Mouse (Mus musculus): ENCODE data around the gene 1190002N15Rik. TPM values are rescaled to one million over a fixed set of nuclear protein-coding genes. Genes with fewer than 3 reads are reported as not detected.

Gene 1190002N15Rik
- 10 to 100 TPM; 24.4 to 25.9 TPM for total RNA-seq (2021)
- long read RNA-seq, experiment 1, partial matches to known transcripts, result 0 of 2 reads
- long read RNA-seq, experiment 1, other reads (novel, unspliced or antisense), result 0 of 2 reads
- long read RNA-seq, experiment 2, transcript 1190002N15Rik-201 (3 exons, 3,950 nt), result major isoform, 15 of 16 reads
- long read RNA-seq, experiment 2, partial matches to known transcripts, result 0 of 16 reads
- long read RNA-seq, experiment 2, other reads (novel, unspliced or antisense), result 1 of 16 reads

DNA sequence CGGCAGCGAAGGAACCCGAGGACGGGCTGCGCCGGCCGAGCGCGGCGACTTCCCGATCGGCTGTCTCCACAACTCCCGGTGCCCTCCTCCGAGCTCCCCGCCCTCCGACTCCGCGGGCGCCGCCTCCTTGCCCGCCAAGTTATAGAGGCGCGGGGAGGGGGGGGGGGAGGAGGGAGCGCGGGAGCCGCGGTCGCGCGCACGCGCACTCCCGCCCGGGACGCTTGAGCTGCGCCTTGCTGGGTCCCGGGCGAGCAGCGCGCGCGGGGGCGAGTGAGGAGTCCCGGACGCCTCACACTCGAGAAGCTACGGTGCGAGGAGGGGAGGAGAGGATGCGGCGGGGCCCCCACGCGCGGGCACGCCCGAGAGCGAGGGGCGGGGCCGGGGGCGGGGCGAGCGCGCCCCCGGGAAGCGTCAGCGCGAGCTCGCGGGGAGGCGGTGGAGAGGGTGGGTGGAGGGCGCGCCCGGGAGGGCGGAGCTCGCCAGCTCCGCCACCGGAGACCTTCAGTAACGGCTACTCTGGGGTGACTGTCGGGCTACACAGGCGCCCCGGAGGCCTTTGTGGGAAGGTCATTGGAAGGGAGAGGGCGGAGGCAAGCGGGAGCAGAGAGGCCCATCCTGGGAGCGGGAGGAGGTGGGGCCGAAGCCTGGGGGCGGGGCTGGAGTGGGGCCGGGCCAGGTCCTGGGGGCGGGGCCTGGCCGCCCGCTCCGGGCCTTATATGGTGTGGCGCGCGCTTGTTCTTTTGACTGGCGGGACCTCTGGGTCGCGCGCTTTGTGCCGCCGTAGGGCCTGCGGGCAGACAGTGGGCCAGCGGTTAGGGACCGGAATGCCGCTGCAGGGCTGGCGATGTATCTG is at the start of gene 1190002N15Rik:
Gene 1190002N15Rik (minus strand): TSS at position 112 of the 853 bp plus-strand sequence.
- DNase-seq (ENCODE audit: low spot score in 2 of 2), result peak; percentile 87 to 90

DNA sequence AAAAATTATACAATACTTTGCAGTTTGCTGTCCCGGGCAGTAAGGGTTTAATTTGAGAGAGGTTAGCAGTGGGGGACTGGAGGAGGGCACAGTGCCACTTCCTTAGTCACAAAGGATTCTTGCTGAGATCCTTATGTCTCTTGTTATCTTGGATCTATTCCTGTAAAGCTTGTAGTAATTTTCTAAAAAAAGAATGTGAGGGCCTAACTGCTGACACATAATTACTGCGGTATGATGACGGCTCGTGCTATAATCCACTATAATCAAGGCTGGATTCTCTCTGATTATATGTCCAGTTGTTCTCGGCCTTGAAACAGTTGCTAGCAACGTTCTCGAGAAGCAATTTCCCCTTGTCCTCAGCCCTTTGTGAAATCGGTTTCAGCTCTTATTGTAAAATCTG is 44.4 kb upstream of the 1190002N15Rik start:
- no peak for DNase-seq (ENCODE audit: low spot score in 2 of 2)

DNA sequence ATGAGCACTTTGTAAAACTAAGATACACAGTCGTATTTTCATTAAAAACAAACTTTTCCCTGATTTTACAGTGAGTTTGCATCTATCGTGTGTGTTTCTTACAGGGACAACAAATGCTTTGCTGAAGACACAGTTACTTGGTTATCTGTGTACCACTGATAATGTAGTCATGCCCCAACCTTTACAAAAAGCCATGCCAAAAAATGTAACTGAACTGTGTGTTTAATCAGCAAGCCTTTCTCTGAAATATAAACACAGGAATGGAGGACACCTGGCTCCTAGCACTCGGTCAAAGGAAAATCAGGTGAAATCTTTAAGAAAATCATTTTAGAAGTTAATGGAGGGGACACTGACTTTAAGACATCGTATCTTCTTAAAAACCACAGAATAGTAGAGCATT is 43.8 kb upstream of the 1190002N15Rik start:
- no peak for DNase-seq (ENCODE audit: low spot score in 2 of 2)

DNA sequence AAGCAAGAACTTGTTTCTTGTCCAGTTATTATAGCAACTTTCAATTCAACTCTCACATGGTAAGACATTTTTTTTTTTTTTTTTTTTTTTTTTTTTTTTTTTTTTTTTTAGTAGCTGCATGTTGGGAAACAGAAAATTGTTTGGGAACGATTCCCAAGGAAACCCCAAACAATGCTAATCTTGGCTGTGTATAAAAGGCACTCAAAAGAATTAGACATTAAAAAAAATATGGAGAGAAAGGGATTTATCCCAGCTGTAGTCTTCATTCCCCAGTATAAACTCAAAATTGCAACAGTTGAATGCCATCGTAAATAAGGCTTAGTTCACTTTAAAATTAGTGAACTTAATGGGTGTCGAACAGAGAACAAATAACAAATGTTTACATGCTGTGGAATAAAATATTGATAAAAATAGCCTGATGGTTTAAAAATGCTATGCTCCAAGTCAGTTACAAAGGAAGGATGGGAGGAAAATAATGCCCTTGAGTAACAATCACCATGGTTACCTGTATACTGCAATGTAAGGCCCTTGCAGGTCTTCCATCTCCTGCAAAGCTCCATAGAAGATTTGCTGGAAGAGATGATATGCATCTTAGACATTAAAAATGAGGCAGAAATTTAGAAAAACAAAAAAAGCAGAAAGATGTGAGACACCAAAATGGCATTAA is 42.3 kb upstream of the 1190002N15Rik start:
- DNase-seq (ENCODE audit: low spot score in 2 of 2), result no peak

DNA sequence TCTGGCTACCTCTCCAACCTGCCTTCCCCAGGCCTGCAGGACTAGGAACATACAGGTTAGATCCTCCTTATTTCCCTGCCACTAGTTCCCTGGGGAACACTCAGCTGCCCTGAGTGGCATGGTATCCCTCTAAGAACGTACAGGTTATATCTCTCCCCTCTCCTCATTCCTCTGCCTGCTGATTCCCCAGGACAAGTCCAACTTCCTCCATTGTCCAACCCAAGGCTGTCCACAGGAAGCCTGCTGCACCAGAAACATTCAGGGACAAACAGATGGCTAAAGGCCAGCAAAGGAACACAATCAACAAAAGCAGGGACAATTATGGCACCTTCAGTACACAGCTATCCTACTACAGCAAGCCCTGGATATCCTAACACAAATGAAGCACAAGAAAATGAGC is 33.9 kb upstream of the 1190002N15Rik start:
- DNase-seq (ENCODE audit: low spot score in 2 of 2), result no peak

DNA sequence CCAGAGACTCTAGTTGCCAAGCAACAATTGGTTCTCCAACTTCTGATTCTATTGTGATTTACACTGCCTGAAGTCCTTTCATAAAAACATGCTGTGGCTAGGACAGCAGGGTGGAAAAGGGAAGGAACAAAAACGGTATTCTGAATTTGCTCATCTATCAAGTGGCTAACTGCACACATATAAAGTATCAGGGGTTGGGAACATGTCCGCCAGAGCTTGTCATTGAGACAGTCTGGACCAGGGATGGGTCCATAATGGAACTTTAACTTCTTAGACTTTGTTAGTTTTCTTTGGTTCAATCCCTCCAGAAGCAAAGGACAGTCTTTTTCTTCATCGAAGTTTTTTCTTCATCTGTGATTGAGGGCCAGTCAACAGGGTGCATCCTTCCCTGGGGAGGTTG is 30.5 kb upstream of the 1190002N15Rik start:
- no peak for DNase-seq (ENCODE audit: low spot score in 2 of 2)

DNA sequence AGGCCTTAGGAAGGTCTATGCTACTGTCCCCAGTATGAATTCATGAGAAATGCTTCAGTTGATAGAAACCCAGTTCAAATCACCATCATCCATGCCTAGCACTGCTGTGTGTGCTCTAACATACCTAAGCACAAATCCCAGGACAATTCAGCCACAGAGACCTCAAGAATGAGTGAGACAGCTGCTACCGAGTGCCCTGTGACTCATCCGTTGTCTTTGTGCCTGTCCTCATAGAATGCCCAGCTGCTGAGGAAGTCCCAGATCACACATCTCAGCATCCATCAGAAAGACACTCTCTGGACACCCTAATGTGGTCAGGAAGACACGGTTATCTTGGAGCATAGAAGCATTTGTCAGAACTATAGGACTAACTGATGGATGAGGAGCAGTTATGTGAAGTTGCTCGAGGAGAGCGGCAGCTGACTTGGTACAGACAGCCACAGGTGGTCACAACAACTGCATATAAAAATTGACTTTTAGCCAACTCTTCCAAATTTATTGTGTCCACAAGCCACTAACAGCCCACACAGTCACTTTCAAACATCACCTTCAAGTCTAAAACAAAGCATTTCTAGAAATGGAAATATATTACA is 29.9 kb upstream of the 1190002N15Rik start:
- DNase-seq (ENCODE audit: low spot score in 2 of 2), result no peak

DNA sequence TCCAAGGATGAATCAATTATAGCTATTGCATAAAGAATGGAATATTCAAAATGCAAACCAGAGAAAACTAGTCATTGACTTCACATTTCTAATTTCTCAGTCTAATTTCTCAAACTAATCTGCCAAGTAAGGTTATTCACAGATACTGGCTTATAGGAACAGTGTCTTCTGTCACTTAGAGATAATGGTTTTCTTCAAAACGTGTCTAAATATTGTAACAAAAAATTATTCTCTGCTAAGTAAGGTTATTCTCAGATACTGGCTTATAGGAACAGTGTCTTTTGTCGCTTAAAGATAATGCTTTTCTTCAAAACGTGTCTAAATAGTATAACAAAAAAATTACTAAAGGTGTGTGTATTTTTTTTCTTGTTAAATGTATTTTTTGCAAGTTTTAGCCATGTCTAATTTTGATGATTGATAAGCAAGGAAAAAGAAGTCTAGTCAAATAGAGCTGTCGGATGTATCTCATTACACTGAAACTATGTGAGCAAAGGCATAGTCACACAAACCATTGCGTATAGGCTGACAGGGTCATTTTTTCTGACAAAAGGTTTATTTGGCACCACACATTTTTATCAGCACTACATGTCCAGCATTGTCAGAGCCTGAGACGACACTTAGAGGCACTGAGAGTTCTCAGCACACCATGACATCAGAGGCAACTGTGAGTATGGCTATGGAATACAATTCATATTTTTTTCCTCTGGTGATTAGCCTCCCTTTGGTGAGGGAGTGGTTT is 19.1 kb upstream of the 1190002N15Rik start:
- no peak for DNase-seq (ENCODE audit: low spot score in 2 of 2)

DNA sequence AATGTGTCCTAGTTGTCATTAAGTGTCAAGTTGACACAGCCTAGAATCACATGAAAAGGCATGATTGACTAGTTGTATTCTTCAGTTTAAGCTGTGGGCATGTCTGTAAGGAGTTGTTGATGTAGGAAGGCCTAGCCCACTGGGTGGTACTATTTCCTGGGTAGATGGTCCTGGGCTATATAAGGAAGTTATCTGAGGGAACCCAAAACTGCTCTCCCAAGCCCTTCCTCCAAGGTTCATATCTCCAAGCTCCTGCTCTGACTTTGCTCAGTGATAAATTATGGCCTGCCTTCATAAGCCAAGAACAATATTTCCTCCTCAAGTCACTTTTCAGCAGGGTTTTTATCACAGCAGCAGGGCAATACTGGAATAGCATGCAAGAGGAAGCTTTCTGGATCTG is 18.4 kb upstream of the 1190002N15Rik start:
- DNase-seq (ENCODE audit: low spot score in 2 of 2), result no peak

DNA sequence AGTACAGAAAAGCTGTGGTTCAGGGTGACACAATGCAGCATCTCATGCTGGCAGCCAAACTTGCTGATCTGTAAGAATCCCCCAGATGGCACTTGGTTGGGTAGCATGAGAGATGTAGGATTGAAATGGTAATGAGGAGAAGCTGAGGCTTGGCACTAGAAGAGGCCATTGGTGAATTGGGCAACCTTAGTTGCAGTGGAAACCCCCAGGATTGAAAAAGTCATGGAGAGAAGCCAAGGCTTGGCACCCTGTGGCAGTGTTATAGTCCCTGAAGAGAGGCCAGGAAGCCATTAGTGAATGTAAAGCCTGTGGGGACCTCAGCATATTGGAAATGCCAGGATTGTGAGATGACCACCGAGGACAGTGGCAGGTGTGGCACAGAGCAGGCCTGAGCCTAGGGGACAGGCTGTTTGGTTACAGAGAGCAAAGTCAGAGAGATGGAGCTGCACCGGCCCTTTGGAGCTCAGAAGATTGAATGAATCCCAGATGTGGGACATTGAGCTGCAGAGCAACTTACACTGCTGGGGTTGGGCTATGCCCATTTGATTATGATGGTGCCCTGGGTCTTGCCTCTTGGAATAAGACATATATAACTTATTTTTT is 12.7 kb upstream of the 1190002N15Rik start:
- no peak for DNase-seq (ENCODE audit: low spot score in 2 of 2)

DNA sequence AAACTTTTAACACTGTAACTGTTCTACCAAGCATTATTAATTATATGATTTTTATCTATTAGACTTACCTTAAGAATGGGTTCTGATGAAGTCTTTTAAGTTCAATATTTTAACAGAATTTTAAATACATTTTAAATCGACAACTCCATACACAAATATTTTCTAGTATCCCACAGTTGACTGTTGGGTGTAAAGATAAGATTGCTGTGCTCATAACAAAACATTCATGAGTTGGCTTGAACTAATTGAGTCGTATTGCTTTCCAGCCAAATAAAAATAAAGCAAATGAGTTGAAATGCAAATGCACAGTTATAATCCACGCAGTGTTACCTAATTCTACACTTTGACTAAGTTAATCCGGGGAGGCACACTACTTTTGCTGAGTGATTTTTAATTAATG is 6.0 kb upstream of the 1190002N15Rik start:
- DNase-seq (ENCODE audit: low spot score in 2 of 2), result no peak

DNA sequence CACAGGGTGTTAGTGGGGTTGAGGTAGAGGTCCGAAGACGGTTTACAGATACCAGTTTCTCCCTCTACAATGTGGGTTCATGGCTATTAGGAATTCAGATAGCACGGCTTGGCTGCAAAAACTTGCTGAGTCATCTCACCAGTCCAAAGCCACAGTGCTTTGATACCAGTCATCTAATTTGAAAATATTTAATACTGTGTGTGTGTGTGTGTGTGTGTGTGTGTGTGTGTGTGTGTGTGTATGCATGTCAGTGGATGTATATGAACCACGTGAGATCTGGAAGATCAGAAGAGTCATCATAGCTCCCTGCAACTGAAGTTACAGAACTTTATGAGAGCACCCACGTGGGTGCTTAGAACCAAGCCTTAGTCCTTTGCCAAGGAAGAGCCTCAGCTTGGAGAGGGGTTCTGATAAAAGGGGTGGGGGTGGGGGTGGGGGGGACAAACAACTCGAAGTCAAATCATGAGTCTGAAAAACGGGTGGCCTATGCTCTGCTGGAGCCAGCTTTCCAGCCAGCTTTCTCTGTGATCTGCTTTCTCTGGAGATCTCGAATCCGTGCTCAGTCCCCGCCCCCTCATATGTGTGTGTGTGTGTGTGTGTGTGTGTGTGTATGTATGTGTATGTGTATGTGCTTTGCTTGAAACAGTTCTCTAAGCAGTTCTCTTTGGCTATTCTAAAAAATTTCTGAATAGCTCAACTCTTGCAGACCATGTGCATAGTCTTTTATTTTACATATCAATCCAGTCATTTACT is 2.6 kb upstream of the 1190002N15Rik start:
- DNase-seq (ENCODE audit: low spot score in 2 of 2), result no peak

DNA sequence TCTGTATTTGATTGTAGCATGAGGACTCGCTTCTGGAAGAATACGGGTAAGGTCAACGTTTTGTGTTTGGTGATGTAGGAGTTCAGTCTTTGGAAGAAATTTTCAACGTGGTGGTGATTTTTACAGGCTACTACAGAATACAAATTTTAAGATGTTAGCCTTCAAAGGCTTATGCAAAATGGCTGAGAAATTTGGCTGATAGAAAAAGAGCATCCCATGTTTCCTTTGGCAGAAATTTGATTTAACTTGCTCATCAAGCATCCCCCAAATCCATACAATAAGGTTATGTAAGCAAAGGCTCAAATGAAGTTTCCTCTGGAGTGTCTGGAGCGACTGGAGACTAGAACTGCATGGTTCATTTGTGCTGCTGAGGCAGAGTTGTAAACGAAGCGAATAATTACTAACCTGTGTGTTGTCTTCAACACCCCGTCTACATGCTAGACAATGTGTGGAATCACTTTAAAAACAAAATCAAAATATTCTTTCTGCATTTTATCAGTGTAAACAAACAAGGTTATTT is 1.5 kb upstream of the 1190002N15Rik start:
- no peak for DNase-seq (ENCODE audit: low spot score in 2 of 2)

DNA sequence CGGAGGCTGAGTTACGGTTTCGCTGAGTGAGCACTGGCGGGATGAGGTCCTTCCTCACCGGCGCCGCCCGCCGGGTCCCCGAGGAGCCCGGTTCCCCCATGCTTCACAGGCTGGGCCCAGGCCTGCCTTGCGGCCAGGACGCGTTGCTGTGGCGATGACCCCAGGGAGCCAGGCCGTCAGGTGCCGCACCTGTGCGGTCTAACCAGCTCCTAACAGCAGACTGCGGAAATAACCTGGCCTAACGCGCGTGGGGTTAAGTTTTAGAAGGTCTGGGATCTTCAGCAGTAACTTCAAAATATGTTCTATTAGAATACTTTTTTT is 902 bp upstream of the 1190002N15Rik start:
- DNase-seq (ENCODE audit: low spot score in 2 of 2), result no peak

DNA sequence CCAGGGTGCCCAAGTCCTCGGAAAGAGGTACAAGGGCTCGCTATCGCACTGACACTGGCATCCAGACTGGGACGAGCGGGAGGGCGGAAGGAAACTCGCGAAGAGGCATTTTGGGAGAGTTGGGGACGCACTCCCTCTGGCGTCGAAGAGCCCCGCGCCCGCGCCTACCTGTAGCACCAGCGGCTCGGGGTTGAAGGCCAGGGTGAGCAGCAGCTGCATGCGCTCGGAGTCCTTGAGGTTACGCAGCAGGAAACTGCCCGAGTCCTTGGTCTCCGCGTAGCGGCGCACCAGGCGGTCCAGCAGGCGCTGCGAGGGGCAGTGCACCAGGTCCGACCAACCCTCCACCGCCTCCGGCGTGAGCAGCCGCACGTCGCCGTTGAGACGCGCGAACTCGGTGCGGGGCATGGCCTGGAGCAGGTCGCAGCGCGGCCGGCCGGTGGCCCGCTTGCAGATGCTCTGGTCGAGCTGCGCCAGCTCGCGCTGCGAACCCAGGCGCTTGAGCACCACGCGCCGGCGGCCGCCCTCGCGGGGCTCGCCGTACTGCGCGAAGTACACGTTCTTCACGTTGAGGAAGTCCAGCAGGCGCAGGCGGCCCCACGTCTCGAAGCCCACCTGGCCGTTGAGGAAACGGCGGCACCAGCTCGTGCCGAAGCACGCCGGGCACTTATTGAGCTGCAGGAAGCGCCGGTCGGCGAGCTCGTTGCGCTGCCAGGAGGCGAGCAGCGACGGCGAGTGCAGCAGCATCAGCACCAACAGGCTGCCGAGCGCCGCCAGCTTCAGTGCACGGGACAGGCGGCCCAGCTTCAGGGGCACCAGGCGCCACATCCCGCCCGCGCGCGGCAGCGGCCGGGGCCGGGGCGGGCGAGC is 597 bp downstream of the 1190002N15Rik start:
- DNase-seq (ENCODE audit: low spot score in 2 of 2), result peak; percentile 27 to 44

DNA sequence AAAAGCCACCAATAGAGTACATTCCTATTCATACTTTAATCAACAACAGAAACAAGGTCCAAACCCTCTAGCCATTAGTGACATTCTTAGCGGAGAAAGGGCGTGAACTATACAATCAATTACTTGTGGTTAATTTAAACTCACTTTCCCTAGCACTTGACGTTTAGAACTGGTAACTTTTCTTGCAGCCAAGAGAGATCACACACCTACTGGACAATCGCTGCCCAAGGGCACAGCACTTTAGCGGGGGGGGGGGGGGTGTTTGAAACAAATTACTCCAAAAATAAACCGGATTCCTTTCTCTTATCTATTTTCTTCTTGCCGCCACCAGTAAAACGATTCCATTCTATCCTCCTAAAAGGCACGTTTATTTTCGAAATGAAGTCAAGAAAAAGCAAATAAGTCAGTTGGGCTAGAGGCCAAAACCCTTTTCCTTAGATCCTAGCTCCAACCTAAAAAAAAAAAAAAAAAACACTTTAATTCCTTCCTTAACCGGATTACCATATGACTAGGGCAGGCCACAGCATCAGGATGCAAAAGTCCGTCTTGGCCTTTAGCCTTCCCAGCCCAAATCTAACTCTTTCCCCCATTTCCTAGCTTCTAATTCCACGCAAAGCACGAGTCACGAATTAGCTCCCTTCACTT is 1.5 kb downstream of the 1190002N15Rik start:
- DNase-seq (ENCODE audit: low spot score in 2 of 2), result no peak

DNA sequence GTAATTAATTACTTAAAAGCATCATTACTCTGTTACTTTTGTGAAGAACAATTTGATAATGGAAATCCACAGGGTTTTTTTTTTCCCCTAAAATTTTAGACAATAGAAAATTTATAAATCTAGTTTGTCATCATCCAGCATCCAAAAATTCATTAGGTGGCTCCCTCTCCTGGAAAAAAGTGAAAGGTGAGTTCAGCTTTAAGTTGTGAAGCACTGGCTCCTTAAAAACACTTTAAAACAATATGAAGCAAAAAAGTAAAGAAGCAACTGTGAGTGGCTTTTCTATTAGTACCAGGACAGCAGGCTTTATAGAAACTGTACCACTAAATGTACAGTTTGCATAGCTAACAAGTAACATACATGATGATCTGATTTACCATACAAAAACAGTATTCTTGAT is 3.1 kb downstream of the 1190002N15Rik start:
- DNase-seq (ENCODE audit: low spot score in 2 of 2), result no peak

DNA sequence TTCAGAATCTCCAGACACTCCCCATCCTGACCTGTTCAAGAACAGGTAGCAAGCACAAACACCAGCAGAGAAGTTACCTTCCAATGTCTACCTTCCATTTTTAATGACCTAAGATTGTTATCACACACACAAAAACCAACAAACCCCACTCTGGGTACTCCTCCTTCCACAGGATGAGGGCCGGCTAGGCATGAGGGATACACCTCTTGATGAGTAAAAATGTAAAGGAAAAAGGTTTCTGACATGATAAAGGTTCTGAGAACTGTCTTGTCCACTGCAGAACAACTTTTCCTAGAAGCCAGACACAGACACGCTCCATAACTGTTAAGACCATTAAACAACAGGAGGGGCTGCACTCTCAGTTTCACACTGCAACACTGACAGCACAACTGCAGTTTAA is 3.7 kb downstream of the 1190002N15Rik start:
- DNase-seq (ENCODE audit: low spot score in 2 of 2), result no peak

Measured in adrenal gland, postnatal 4 days (tissue).